Mouse (Mus musculus) monocyte, adult 59 days (primary cell): Measurements from ENCODE around the gene Gm45902. TPM values are rescaled to one million over a fixed set of nuclear protein-coding genes. Genes with fewer than 3 reads are reported as not detected.

Experiments used
- total RNA-seq, 2 experiments: library from RNA; stranded (reverse); gene quantifications; one replicate each; pipeline ENCODE4 v1.2.4; 2023

Gene Gm45902
- total RNA-seq, result 1 to 10 TPM; 7.7 to 8.4 TPM

GRCm38 (mm10) chr2:3512552-3513454 is at the start of gene Gm45902, which contains the start of the genes Hspa14 and Cdnf:
Gene Gm45902 (minus strand): TSS chr2:3512790.
Gene Hspa14 (minus strand): TSS chr2:3512814.
Gene Cdnf (plus strand): TSS chr2:3513030.

DNA sequence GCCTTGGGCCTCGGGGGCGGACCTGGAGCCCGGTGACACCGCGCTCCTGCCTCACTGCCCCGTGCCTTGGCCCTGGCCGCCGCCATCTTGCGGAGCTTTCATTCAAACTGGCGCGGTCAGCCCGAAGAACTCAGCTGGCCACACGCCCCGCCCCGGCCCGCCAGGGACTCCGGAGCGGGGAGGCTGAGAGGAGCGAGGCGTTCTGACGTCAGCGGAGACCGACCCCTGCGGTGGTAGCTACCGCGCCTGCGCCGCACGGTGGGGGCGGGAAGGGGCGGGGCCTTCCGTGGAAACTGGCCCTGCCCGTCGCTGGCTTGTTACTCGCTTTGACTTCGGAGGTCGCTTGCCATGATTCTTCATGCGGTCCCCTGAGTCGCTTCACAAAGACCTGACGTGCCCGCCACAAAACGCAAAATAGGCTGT is 37.7 kb downstream of the Gm45902 start, which contains the start of gene Suv39h2:
TSS of gene Suv39h2 (minus strand) at position 171 of the 423 bp plus-strand sequence.

Other genes with a start within 250 kb of the Gm45902 start
- 10 to 100 TPM; 13.8 to 15.4 TPM for gene Nmt2, start 228.6 kb downstream of the Gm45902 start, total RNA-seq
- 1 to 10 TPM; 1.9 to 2.9 TPM for gene Rpp38, start 180.1 kb downstream of the Gm45902 start, total RNA-seq
- gene Acbd7, start 176.6 kb downstream of the Gm45902 start, total RNA-seq, result not detected
- gene Olah, start 115.6 kb downstream of the Gm45902 start, total RNA-seq, result not detected
- 1 to 10 TPM; 1.0 to 2.3 TPM for gene Meig1, start 90.1 kb downstream of the Gm45902 start, total RNA-seq
- 10 to 100 TPM; 75.0 to 86.9 TPM for gene Dclre1c, start 88.7 kb downstream of the Gm45902 start, total RNA-seq
- under 1 TPM; 0.31 to 0.43 TPM for gene Suv39h2, start 37.8 kb downstream of the Gm45902 start, total RNA-seq
- 10 to 100 TPM; 52.7 to 58.1 TPM for gene Hspa14, start within 50 bp of the Gm45902 start, total RNA-seq
- under 1 TPM; 0.26 to 0.27 TPM for gene Cdnf, start 240 bp upstream of the Gm45902 start, total RNA-seq
- gene Fam107b, start 57.7 kb upstream of the Gm45902 start, total RNA-seq, result 100 to 1,000 TPM; 236 to 241 TPM